Mouse (Mus musculus): ENCODE data around the gene Plk5. TPM values are rescaled to one million over a fixed set of nuclear protein-coding genes. Genes with fewer than 3 reads are reported as not detected.

Gene Plk5
- polyA plus RNA-seq, 1 experiment from 2014 or later = 1.2 TPM

- no peak overlapping the region for H3K27ac ChIP-seq
- H3K4me2 ChIP-seq = no peak overlapping the region
- ATAC-seq (ENCODE audit: insufficient number of reproducible peaks, insufficient read depth, low FRiP score, low TSS enrichment, low read depth) = no peak
- no peaks in the 10 kb centered on the region for H3K27me3 ChIP-seq
- WGBS = 95% methylated on average over 4 of the region's 4 CpGs
- H3K36me3 ChIP-seq = peaks cover 45% of the 10 kb centered on the region
- 0 out of 2 replicates have a peak, but pooled peaks cover 5% of the 10 kb centered on the region for H3K9me3 ChIP-seq
- no peak overlapping the region for H3K9ac ChIP-seq (replicated peaks)
- peaks cover 43% of the 10 kb centered on the region for H3K4me1 ChIP-seq (replicated peaks)
- no peak overlapping the region for H3K4me3 ChIP-seq (replicated peaks)
These were observed 46.9 kb downstream of the Plk5 start for GRCm38 (mm10) chr10:80403044-80403692.

- Histone ChIP-seq H3K4me3 (replicated peaks) (peak overlapping the region; percentile 95), H3K27me3 (no peaks in the 10 kb centered on the region), H3K9ac (replicated peaks) (peak overlapping the region; percentile 79), H3K4me2 (peak overlapping the region; percentile 97), H3K27ac (no peak overlapping the region), H3K36me3 (peaks cover 68% of the 10 kb centered on the region), H3K4me1 (replicated peaks) (peaks cover 34% of the 10 kb centered on the region), H3K9me3 (0 out of 2 replicates have a peak, but pooled peaks cover 5% of the 10 kb centered on the region)
- 56% methylated on average over 10 of the region's 10 CpGs for WGBS
- ATAC-seq (ENCODE audit: insufficient number of reproducible peaks, insufficient read depth, low FRiP score, low TSS enrichment, low read depth) = no peak
These were observed 49.4 kb downstream of the Plk5 start for GRCm38 (mm10) chr10:80405481-80406173.

DNA sequence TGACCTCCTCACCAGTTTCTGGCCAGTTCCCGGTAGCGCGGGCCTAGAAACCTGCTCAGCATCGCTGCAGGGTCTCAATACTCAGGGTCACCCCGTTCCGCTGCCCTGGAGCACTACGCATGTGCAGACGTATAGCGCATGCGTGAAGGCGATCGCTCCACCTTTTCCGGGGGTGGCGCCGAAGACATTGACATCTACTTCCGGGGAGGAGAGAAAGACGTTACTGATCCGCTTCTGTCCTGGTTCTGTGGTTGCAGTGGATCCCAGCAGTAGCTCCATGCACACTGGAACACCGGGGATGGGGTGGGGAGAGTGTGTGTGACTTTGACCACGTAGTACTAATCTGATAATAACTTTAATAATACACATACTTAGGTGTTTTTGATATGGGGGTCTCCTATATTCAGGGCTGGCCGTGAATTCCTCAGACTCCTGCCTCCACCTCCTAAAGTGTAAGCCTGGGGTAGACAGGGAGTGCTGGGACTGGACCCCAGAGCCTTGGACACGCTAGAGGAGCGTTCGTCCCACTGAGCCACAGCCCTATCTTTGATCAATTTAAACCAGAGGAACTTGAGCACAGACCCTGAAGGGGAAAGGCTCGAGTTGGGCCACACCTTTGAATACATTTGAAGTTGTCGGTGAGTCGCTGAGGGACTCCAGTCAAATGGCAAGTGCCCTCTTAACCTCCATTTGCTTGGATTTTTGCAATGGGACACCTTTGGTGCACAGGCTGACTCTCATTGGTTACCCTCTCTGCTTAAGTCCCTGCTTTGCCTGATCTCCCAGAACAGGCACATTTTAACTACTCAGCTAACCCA is 50.6 kb downstream of the Plk5 start, which contains the start of gene Uqcr11:
Uqcr11 (minus strand) TSS at position 147 of the 818 bp plus-strand sequence.
- H3K4me1 ChIP-seq (replicated peaks) = peaks cover 28% of the 10 kb centered on the region
- WGBS = 1% methylated on average over 27 of the region's 27 CpGs
- H3K27me3 ChIP-seq = no peaks in the 10 kb centered on the region
- peaks cover 70% of the 10 kb centered on the region for H3K36me3 ChIP-seq
- peak; percentile 63 for ATAC-seq (ENCODE audit: insufficient number of reproducible peaks, insufficient read depth, low FRiP score, low TSS enrichment, low read depth)
- H3K4me2 ChIP-seq = peak within 1 kb of the TSS; percentile 97
- peak within 1 kb of the TSS; percentile 79 for H3K9ac ChIP-seq (replicated peaks)
- H3K9me3 ChIP-seq = 0 out of 2 replicates have a peak, but pooled peaks cover 5% of the 10 kb centered on the region
- peak within 1 kb of the TSS; percentile 95 for H3K4me3 ChIP-seq (replicated peaks)
- peak within 1 kb of the TSS; percentile 83 for H3K27ac ChIP-seq

- Histone ChIP-seq H3K27me3 (no peaks in the 10 kb centered on the region), H3K4me2 (no peak overlapping the region), H3K9ac (replicated peaks) (peak overlapping the region; percentile 79; the same call in 1 of the 2 replicates), H3K4me1 (replicated peaks) (peaks cover 28% of the 10 kb centered on the region), H3K4me3 (replicated peaks) (no peak overlapping the region), H3K27ac (0 out of 2 replicates have a peak overlapping the region, but pooled peaks have one; percentile 83), H3K36me3 (peaks cover 70% of the 10 kb centered on the region), H3K9me3 (0 out of 2 replicates have a peak, but pooled peaks cover 5% of the 10 kb centered on the region)
- WGBS = 38% methylated on average over 4 of the region's 4 CpGs
- ATAC-seq (ENCODE audit: insufficient number of reproducible peaks, insufficient read depth, low FRiP score, low TSS enrichment, low read depth) = no peak
These were observed 51.7 kb downstream of the Plk5 start for GRCm38 (mm10) chr10:80407924-80408323.

DNA sequence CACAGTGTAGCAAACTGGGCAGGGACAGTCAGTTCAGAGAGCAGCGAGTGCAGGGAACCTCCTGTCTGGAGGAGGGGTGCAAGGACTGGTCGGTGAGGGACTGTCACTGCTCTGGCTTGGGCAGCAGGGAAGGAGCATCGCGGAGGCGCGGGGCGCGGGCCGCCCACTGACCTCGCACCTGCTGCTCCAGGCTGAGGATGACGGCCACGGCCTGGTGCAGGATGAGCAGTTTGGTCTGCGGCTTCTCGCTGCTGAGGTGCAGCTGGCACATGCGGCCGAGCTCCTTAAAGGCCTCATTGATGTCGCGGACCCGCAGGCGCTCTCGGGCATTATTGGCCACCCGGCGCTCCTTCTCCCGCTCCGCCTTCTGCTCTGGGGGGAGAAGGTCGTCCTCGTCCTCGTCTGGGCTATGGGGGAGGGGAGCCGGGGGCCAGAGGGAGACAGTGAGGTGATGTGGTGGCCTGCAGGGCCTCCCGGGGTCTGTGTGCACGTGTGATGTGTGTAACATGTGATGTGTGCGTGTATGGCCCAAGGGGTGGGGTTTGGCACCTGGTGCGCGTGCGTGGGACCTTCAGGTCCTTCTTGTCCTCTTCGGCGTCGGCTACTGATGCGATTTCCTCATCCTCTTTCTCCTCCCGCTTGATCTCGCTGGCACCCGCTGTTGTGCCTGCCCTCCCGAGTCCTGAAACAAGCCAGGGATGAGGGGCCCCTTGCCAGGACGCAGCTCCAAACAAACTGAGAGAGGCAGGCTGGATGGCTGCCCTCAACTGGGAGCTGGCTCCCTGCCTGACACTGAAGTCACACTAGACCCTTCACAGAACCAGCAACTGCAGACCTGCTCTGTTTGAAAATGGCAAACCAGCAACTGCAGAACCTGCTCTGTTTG is 56.6 kb downstream of the Plk5 start:
- no peaks in the 10 kb centered on the region for H3K9me3 ChIP-seq
- no peak overlapping the region for H3K9ac ChIP-seq (replicated peaks)
- peaks cover 95% of the 10 kb centered on the region for H3K36me3 ChIP-seq
- no peak overlapping the region for H3K4me3 ChIP-seq (replicated peaks)
- no peak overlapping the region for H3K4me2 ChIP-seq
- ATAC-seq (ENCODE audit: insufficient number of reproducible peaks, insufficient read depth, low FRiP score, low TSS enrichment, low read depth) = no peak
- H3K27ac ChIP-seq = no peak overlapping the region
- 90% methylated on average over 44 of the region's 44 CpGs for WGBS
- H3K27me3 ChIP-seq = no peaks in the 10 kb centered on the region
- peaks cover 2% of the 10 kb centered on the region for H3K4me1 ChIP-seq (replicated peaks)

Small RNA genes within 50 kb of the gene (microRNA-seq; reads per million reads assigned to microRNA genes)
- not detected for gene Gm22721

Other genes with a start within 250 kb of the Plk5 start
- gene Stk11, start 240.7 kb upstream of the Plk5 start, polyA plus RNA-seq (2016; fragmentation: Nextera tagmentation; extraction: Ambion mirVana) = 16.1 and 18.1 TPM in 2 replicates
- 460 and 465 TPM in 2 replicates for gene Atp5d, start 217.8 kb upstream of the Plk5 start, polyA plus RNA-seq (2016; fragmentation: Nextera tagmentation; extraction: Ambion mirVana)
- 4.9 and 5.6 TPM in 2 replicates for gene Cbarp, start 215.6 kb upstream of the Plk5 start, polyA plus RNA-seq (2016; fragmentation: Nextera tagmentation; extraction: Ambion mirVana)
- 30.6 and 38.0 TPM in 2 replicates for gene Midn, start 208.2 kb upstream of the Plk5 start, polyA plus RNA-seq (2016; fragmentation: Nextera tagmentation; extraction: Ambion mirVana)
- gene Cirbp, start 190.5 kb upstream of the Plk5 start, polyA plus RNA-seq (2016; fragmentation: Nextera tagmentation; extraction: Ambion mirVana) = 166 and 175 TPM in 2 replicates
- gene 1600002K03Rik, start 183.5 kb upstream of the Plk5 start, polyA plus RNA-seq (2016; fragmentation: Nextera tagmentation; extraction: Ambion mirVana) = 9.1 and 9.5 TPM in 2 replicates
- gene Efna2, start 177.0 kb upstream of the Plk5 start, polyA plus RNA-seq (2016; fragmentation: Nextera tagmentation; extraction: Ambion mirVana) = 60.3 and 62.2 TPM in 2 replicates
- gene Mum1, start 130.0 kb upstream of the Plk5 start, polyA plus RNA-seq (2016; fragmentation: Nextera tagmentation; extraction: Ambion mirVana) = 103 and 112 TPM in 2 replicates
- gene Ndufs7, start 107.3 kb upstream of the Plk5 start, polyA plus RNA-seq (2016; fragmentation: Nextera tagmentation; extraction: Ambion mirVana) = 258 and 278 TPM in 2 replicates
- gene Gamt, start 95.4 kb upstream of the Plk5 start, polyA plus RNA-seq (2016; fragmentation: Nextera tagmentation; extraction: Ambion mirVana) = 30.7 and 31.9 TPM in 2 replicates
- gene Dazap1, start 95.0 kb upstream of the Plk5 start, polyA plus RNA-seq (2016; fragmentation: Nextera tagmentation; extraction: Ambion mirVana) = 69.1 and 71.0 TPM in 2 replicates
- 926 and 930 TPM in 2 replicates for gene Rps15, start 64.0 kb upstream of the Plk5 start, polyA plus RNA-seq (2016; fragmentation: Nextera tagmentation; extraction: Ambion mirVana)
- 4.7 and 5.3 TPM in 2 replicates for gene Apc2, start 60.5 kb upstream of the Plk5 start, polyA plus RNA-seq (2016; fragmentation: Nextera tagmentation; extraction: Ambion mirVana)
- 48.1 and 50.5 TPM in 2 replicates for gene 2310011J03Rik, start 35.9 kb upstream of the Plk5 start, polyA plus RNA-seq (2016; fragmentation: Nextera tagmentation; extraction: Ambion mirVana)
- gene Pcsk4, start 27.0 kb upstream of the Plk5 start, polyA plus RNA-seq (2016; fragmentation: Nextera tagmentation; extraction: Ambion mirVana) = 6.3 and 6.6 TPM in 2 replicates
- 4.1 and 4.6 TPM in 2 replicates for gene Reep6, start 26.5 kb upstream of the Plk5 start, polyA plus RNA-seq (2016; fragmentation: Nextera tagmentation; extraction: Ambion mirVana)
- gene Adamtsl5, start 8.0 kb upstream of the Plk5 start, polyA plus RNA-seq (2016; fragmentation: Nextera tagmentation; extraction: Ambion mirVana) = 0.70 and 0.88 TPM in 2 replicates
- gene Mex3d, start 31.2 kb downstream of the Plk5 start, polyA plus RNA-seq (2016; fragmentation: Nextera tagmentation; extraction: Ambion mirVana) = 12.5 and 15.2 TPM in 2 replicates
- 361 and 364 TPM in 2 replicates for gene Mbd3, start 43.1 kb downstream of the Plk5 start, polyA plus RNA-seq (2016; fragmentation: Nextera tagmentation; extraction: Ambion mirVana)
- 416 and 437 TPM in 2 replicates for gene Uqcr11, start 50.4 kb downstream of the Plk5 start, polyA plus RNA-seq (2016; fragmentation: Nextera tagmentation; extraction: Ambion mirVana)
- 247 and 274 TPM in 2 replicates for gene Tcf3, start 77.2 kb downstream of the Plk5 start, polyA plus RNA-seq (2016; fragmentation: Nextera tagmentation; extraction: Ambion mirVana)
- not detected in 2 replicates for gene Onecut3, start 138.4 kb downstream of the Plk5 start, polyA plus RNA-seq (2016; fragmentation: Nextera tagmentation; extraction: Ambion mirVana)
- gene Atp8b3, start 182.7 kb downstream of the Plk5 start, polyA plus RNA-seq (2016; fragmentation: Nextera tagmentation; extraction: Ambion mirVana) = 0.29 and 0.50 TPM in 2 replicates
- 33.4 and 34.1 TPM in 2 replicates for gene Rexo1, start 205.1 kb downstream of the Plk5 start, polyA plus RNA-seq (2016; fragmentation: Nextera tagmentation; extraction: Ambion mirVana)
- 12.1 and 12.4 TPM in 2 replicates for gene Klf16, start 220.9 kb downstream of the Plk5 start, polyA plus RNA-seq (2016; fragmentation: Nextera tagmentation; extraction: Ambion mirVana)
- gene Abhd17a, start 233.9 kb downstream of the Plk5 start, polyA plus RNA-seq (2016; fragmentation: Nextera tagmentation; extraction: Ambion mirVana) = 108 and 110 TPM in 2 replicates
- 62.1 and 66.0 TPM in 2 replicates for gene Scamp4, start 246.4 kb downstream of the Plk5 start, polyA plus RNA-seq (2016; fragmentation: Nextera tagmentation; extraction: Ambion mirVana)
- gene Adat3, start 246.4 kb downstream of the Plk5 start, polyA plus RNA-seq (2016; fragmentation: Nextera tagmentation; extraction: Ambion mirVana) = 6.1 and 9.9 TPM in 2 replicates
- 4.9 and 6.1 TPM in 2 replicates for gene Gm49322, start 249.6 kb downstream of the Plk5 start, polyA plus RNA-seq (2016; fragmentation: Nextera tagmentation; extraction: Ambion mirVana)

Data from limb, embryonic 12.5 days (tissue).